In the genomic region with DNA sequence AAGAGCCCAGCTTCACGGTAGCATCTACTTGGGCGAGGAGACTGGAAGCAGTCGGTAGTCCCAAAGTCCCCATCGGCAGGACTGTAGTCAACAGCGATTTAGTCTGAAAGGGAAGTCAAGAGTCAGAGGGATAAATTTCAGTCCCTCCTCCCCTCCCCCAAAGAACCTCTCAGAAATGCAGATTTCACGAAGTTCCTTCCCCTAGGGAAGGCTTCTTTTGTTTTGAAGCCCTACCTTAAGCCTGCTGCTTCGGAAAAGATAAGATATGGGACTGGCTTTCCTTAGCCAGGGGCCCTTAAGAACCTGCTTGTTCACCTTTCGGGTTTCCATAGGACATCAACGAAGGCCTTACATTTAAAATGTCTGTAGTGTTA, we compare ENCODE assay signal across 8 mouse cellular contexts. TPM values are rescaled to one million over a fixed set of nuclear protein-coding genes. Genes with fewer than 3 reads are reported as not detected.
DNase-seq lines count a peak whose midpoint lies in the region; ATAC-seq and TF ChIP-seq lines count a peak whose summit lies in the region.

No protein-coding gene starts in this region.

- H3K4me3 ChIP-seq in heart, postnatal 0 days (ENCODE audit: low read depth, low read length), result peak overlapping the region; percentile 71
- peak overlapping the region; percentile 66 for H3K4me3 ChIP-seq in brown adipose tissue, adult 24 weeks (ENCODE audit: insufficient read depth, low read depth, low read length)
- peak overlapping the region; percentile 76 for H3K4me3 ChIP-seq in hindbrain, postnatal 0 days (ENCODE audit: low read length)
- peak overlapping the region; percentile 79 for H3K4me3 ChIP-seq in midbrain, embryonic 15.5 days

- H3K4me2 ChIP-seq in heart, postnatal 0 days (ENCODE audit: low read depth, low read length), result peak overlapping the region; percentile 100
- H3K4me2 ChIP-seq in hindbrain, postnatal 0 days (ENCODE audit: low read depth, low read length), result peak overlapping the region; percentile 100
- H3K4me2 ChIP-seq in midbrain, embryonic 15.5 days, result peak overlapping the region; percentile 99

- no peak for TF ChIP-seq CTCF in heart, postnatal 0 days (IDR thresholded peaks at IDR 0.05; ENCODE audit: low read depth)
- TF ChIP-seq CTCF in hindbrain, postnatal 0 days (IDR thresholded peaks at IDR 0.05; ENCODE audit: low read depth), result no peak

- no peak for ATAC-seq in heart, postnatal 0 days (ENCODE audit: insufficient read depth, low read depth)
- ATAC-seq in hindbrain, postnatal 0 days, result no peak
- no peak for ATAC-seq in midbrain, embryonic 15.5 days (replicated peaks)

- H3K36me3 ChIP-seq in heart, postnatal 0 days (replicated peaks; ENCODE audit: control insufficient read depth, insufficient read depth, low read length), result no peaks in the 10 kb centered on the region
- H3K36me3 ChIP-seq in hindbrain, postnatal 0 days (ENCODE audit: insufficient read depth, low read length), result no peaks in the 10 kb centered on the region
- H3K36me3 ChIP-seq in midbrain, embryonic 15.5 days (replicated peaks), result no peaks in the 10 kb centered on the region

- H3K9me3 ChIP-seq in heart, postnatal 0 days (replicated peaks; ENCODE audit: control insufficient read depth, low read length), result no peaks in the 10 kb centered on the region
- H3K9me3 ChIP-seq in hindbrain, postnatal 0 days (ENCODE audit: low read length), result no peaks in the 10 kb centered on the region
- H3K9me3 ChIP-seq in midbrain, embryonic 15.5 days, result no peaks in the 10 kb centered on the region

- H3K4me1 ChIP-seq in heart, postnatal 0 days (ENCODE audit: control insufficient read depth, insufficient read depth), result peaks cover 16% of the 10 kb centered on the region
- H3K4me1 ChIP-seq in brown adipose tissue, adult 24 weeks (ENCODE audit: control insufficient read depth, insufficient read depth, insufficient read length, low read length), result peaks cover 3% of the 10 kb centered on the region; the same call in 1 of the 2 replicates
- 0 out of 2 replicates have a peak, but pooled peaks cover 4% of the 10 kb centered on the region for H3K4me1 ChIP-seq in hindbrain, postnatal 0 days (ENCODE audit: insufficient read depth, low read length)
- H3K4me1 ChIP-seq in midbrain, embryonic 15.5 days, result peaks cover 19% of the 10 kb centered on the region

- TF ChIP-seq EP300 in heart, postnatal 0 days (IDR thresholded peaks at IDR 0.05; ENCODE audit: low read depth), result no peak

- DNase-seq in heart, postnatal 0 days (ENCODE audit: low spot score), result no peak
- no peak for DNase-seq in heart, adult 8-10 months (ENCODE audit: low spot score)
- no peak for DNase-seq in hindbrain, postnatal 0 days (ENCODE audit: low spot score)
- DNase-seq in c-Kit-positive CD71-positive TER-119-positive erythroid progenitor cells, embryonic 14.5 days (ENCODE audit: low spot score), result no peak
- DNase-seq in kidney, postnatal 4 days, result no peak
- DNase-seq in adrenal gland, postnatal 36 days, result no peak

- no peak overlapping the region for H3K27ac ChIP-seq in heart, postnatal 0 days (ENCODE audit: low read depth)
- no peak overlapping the region for H3K27ac ChIP-seq in brown adipose tissue, adult 24 weeks (replicated peaks; ENCODE audit: low read depth, low read length)
- H3K27ac ChIP-seq in hindbrain, postnatal 0 days, result no peak overlapping the region
- H3K27ac ChIP-seq in midbrain, embryonic 15.5 days, result no peak overlapping the region

- WGBS in heart, postnatal 0 days, result 36% methylated on average over 9 of the region's 9 CpGs
- WGBS in hindbrain, postnatal 0 days, result 21% methylated on average over 9 of the region's 9 CpGs
- 17% methylated on average over 9 of the region's 9 CpGs for WGBS in midbrain, embryonic 15.5 days

- H3K9ac ChIP-seq in heart, postnatal 0 days (replicated peaks; ENCODE audit: low read depth, low read length), result no peak overlapping the region
- H3K9ac ChIP-seq in hindbrain, postnatal 0 days (replicated peaks; ENCODE audit: low read length), result no peak overlapping the region
- H3K9ac ChIP-seq in midbrain, embryonic 15.5 days, result no peak overlapping the region

- peaks cover 18% of the 10 kb centered on the region for H3K27me3 ChIP-seq in heart, postnatal 0 days (ENCODE audit: control insufficient read depth, insufficient read depth, low read length)
- peaks cover 7% of the 10 kb centered on the region; the same call in 1 of the 2 replicates for H3K27me3 ChIP-seq in hindbrain, postnatal 0 days (ENCODE audit: insufficient read depth, low read length)
- peaks cover 28% of the 10 kb centered on the region for H3K27me3 ChIP-seq in midbrain, embryonic 15.5 days (replicated peaks)

RNA-seq across cellular contexts. Expression of gene Cdc14b, which starts 0.7 kb away (rescaled TPM):
- 5.6 and 12.3 TPM in 2 replicates for total RNA-seq in heart, postnatal 0 days (2014; rRNA removed; ENCODE audit: low replicate concordance)
- 7.6 and 11.6 TPM in 2 replicates for polyA plus RNA-seq in heart, postnatal 0 days (2015; fragmentation: Nextera tagmentation; extraction: Ambion mirVana)
- 10 to 100 TPM in 2 of 4 experiments, 1 to 10 TPM in 2; 7.7 to 11.5 (median 9.7) TPM for total RNA-seq in heart, adult 8-10 months (2022)
- 3.1 and 6.9 TPM in 2 replicates for polyA plus RNA-seq in brown adipose tissue, adult 24 weeks (2012; ENCODE audit: insufficient read depth, insufficient read length, missing spikeins)
- total RNA-seq in hindbrain, postnatal 0 days (2014; rRNA removed), result 2.2 and 5.5 TPM in 2 replicates
- 2.3 and 2.7 TPM in 2 replicates for polyA plus RNA-seq in hindbrain, postnatal 0 days (2015; fragmentation: Nextera tagmentation; extraction: Ambion mirVana)
- 2.4 and 2.5 TPM in 2 replicates for polyA plus RNA-seq in midbrain, embryonic 15.5 days (2015; fragmentation: Nextera tagmentation; extraction: Ambion mirVana)
- total RNA-seq in adrenal gland, postnatal 36 days (2021), result 10 to 100 TPM in 1 of 2 experiments, 1 to 10 TPM in 1; 9.9 to 11.3 TPM

RNA-seq across cellular contexts. Expression of gene Aaed1, which starts 36.8 kb away (rescaled TPM):
- total RNA-seq in heart, postnatal 0 days (2014; rRNA removed; ENCODE audit: low replicate concordance), result 68.1 and 76.6 TPM in 2 replicates
- polyA plus RNA-seq in heart, postnatal 0 days (2015; fragmentation: Nextera tagmentation; extraction: Ambion mirVana), result 67.0 and 71.4 TPM in 2 replicates
- 10 to 100 TPM; 56.9 to 69.9 (median 65.3) TPM for total RNA-seq in heart, adult 8-10 months (2022)
- 58.9 and 62.9 TPM in 2 replicates for polyA plus RNA-seq in brown adipose tissue, adult 24 weeks (2012; ENCODE audit: insufficient read depth, insufficient read length, missing spikeins)
- total RNA-seq in hindbrain, postnatal 0 days (2014; rRNA removed), result 10.5 and 13.5 TPM in 2 replicates
- polyA plus RNA-seq in hindbrain, postnatal 0 days (2015; fragmentation: Nextera tagmentation; extraction: Ambion mirVana), result 16.0 and 18.6 TPM in 2 replicates
- polyA plus RNA-seq in midbrain, embryonic 15.5 days (2015; fragmentation: Nextera tagmentation; extraction: Ambion mirVana), result 12.8 and 15.3 TPM in 2 replicates
- total RNA-seq in adrenal gland, postnatal 36 days (2021), result 10 to 100 TPM; 34.1 to 50.3 TPM
